Mouse (Mus musculus) spleen, postnatal 10 days (tissue): ENCODE measurements around the gene Tnfrsf25.
A peak's percentile ranks its signal among the peaks of the same experiment; 100 is the strongest.

Experiments used
- DNase-seq, 2 experiments: peaks; one replicate each; pipeline ENCODE4 v3.0.0; 2021 to 2022; ENCODE audit warnings: low spot score in 2 of 2

Tnfrsf25 gene

GRCm38 (mm10) chr4:152141521-152142135 lies 25.9 kb downstream of the Tnfrsf25 start:
- DNase-seq = no peak

DNA sequence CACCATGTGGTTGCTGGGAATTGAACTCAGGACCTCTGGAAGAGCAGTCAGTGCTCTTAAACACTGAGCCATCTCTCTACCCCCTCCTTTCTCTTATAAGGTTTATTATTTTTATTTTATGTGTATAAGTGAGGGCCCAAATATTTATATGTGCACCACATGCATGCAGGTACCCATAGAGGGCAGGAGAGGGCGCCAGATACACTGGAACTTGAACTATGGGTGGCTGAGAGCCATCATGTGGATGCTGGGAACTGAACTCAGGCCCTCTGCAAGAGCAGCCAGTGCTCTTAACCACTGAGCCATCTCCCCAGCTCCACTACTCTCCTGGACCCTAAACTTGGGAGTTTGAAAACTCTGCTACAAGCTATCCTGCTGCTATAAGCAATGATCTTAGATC lies 27.9 kb downstream of the Tnfrsf25 start:
- no peak for DNase-seq

DNA sequence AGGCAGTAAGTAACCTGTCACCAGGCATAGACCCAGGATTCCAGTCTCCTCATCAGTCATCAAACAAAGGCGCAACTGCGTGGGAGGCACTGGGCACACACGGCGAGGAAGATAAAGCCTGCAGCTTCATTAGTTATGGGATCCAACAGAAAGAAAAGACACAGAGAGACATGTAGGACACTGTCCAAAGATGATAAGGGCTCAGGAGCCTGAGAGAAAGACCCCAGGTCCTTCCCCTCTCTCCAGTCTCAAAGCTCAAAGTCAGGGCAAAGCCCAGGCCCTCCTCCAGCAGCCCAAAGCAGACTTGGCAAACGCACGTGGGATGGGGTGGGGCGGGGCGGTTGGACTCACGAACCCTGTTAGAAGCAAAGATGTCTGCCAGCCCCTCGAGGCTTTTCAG lies 29.7 kb downstream of the Tnfrsf25 start:
- no peak for DNase-seq

- no peak for DNase-seq
Observed at GRCm38 (mm10) chr4:152146033-152146827, 30.5 kb downstream of the Tnfrsf25 start.

- DNase-seq = no peak
Observed at GRCm38 (mm10) chr4:152150546-152150945, 34.8 kb downstream of the Tnfrsf25 start.

- DNase-seq = no peak
Observed at GRCm38 (mm10) chr4:152151451-152151965, 35.8 kb downstream of the Tnfrsf25 start.

- peak in 1 of 2 experiments; percentile 68 for DNase-seq
Observed at GRCm38 (mm10) chr4:152151966-152152544, 36.3 kb downstream of the Tnfrsf25 start, which contains the start of gene Espn. Gene Espn (minus strand): TSS chr4:152152371.

DNA sequence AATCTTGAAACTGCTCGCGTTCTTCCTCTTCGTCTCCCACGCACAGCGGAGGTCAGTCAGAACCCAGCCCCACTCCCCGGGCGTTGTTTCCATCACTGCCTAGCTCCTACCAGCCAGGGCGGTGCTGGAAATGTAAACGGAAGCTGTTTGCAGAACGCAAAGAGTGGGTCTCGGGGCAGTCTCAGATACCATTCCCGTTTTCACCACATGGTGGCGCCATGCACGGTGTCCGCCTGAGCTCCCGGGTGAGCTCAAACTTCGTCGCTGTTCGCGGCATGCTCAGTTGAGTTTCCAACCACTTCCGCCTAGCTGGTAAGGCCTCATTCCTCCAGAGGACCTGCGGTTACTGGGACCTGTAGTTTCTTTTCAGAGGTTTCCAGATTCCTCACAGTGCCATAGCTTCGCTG lies 38.0 kb downstream of the Tnfrsf25 start:
- DNase-seq = peak; percentile 86 to 93

- DNase-seq = no peak
Observed at GRCm38 (mm10) chr4:152155019-152155418, 39.3 kb downstream of the Tnfrsf25 start.

GRCm38 (mm10) chr4:152157779-152158584 lies 42.2 kb downstream of the Tnfrsf25 start:
- peak; percentile 59 to 78 for DNase-seq

- no peak for DNase-seq
Observed at GRCm38 (mm10) chr4:152158585-152159284, 43.0 kb downstream of the Tnfrsf25 start, which contains the start of gene Hes2. Gene Hes2 (plus strand): TSS chr4:152158867.

GRCm38 (mm10) chr4:152159285-152159678 lies 43.5 kb downstream of the Tnfrsf25 start:
- DNase-seq = no peak

- DNase-seq = no peak
Observed at GRCm38 (mm10) chr4:152160748-152161147, 45.0 kb downstream of the Tnfrsf25 start.

DNA sequence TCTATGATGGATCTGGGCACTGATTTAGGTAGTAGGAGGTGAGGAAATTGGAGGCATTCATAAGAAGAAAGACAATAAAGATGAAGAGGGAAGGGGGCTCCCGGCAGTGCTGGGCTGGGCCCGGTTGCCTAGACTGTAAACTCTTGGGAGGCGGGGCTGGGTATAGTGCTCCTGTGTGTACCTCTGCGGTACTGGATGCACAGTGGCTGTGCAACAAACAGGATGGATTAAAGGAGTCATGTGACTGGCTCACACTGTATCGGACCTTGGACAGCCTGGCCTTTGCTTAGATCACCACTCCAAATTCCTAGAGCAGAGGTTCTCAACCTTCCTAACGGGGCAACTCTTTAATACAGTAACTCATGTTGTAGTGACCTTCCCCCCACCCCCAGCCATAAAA lies 45.9 kb downstream of the Tnfrsf25 start:
- DNase-seq = no peak

DNA sequence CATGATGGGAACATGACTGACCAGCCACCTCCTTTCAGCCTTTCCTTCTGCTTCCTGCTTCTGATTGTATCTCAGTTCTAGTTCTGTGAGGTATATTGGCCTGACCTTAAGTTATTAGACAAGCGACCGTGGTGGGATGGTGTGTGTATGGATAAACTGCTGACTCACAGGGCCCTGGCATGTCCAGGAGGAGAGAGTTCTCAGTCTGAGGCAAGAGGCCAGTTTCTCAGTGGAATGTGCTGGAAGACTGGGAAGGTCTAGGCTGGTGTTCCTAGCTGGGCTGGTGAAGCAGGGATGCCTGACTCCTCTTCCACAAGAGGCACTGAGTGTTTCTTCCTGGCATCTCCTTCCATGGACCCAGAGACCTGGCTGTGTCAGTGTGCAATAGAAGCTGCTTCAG lies 47.0 kb downstream of the Tnfrsf25 start:
- DNase-seq = no peak

DNA sequence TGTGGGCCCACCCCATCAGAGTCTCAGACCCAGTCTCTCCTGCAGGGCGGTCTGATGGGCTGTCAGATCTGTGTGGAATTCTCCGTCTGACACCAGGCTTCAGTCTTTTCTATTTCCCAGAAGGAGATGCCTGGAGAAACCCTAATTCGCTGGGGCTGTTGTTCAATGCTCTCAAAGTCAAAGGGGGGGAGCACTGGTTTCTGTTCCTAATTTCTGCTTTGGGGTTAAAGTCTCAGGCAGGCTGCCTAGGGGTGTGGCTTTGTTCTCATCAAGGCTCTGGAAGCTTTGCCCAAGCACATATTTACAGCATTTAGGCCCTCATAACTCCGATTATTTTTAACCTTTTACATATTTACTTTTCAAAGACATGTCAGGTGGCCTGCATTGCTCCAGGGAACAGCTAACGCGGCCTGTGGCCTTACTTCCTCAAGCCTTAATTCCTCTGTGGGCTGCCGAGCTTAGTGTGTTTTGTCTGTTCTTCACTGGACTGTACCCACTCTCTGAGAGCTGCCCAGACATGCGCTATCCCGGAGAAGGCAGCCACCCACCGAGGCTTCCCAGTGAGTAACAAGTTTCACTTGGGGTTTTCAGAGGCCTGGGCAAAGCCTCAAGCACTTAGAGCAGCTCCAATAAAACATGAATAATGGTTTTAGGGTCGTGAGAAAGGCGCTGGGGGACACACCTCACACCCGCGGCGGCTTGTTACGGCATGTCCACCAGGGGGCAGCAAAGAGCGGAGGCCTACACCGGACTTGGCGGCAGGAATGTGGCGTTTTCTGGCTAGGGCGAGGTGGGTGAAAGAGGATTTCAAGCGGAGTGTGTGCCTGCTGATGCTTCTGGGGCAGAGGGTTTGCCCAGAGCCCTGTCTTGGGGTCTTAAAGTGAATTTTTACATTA lies 49.5 kb downstream of the Tnfrsf25 start:
- DNase-seq = peak; percentile 78 to 87

DNA sequence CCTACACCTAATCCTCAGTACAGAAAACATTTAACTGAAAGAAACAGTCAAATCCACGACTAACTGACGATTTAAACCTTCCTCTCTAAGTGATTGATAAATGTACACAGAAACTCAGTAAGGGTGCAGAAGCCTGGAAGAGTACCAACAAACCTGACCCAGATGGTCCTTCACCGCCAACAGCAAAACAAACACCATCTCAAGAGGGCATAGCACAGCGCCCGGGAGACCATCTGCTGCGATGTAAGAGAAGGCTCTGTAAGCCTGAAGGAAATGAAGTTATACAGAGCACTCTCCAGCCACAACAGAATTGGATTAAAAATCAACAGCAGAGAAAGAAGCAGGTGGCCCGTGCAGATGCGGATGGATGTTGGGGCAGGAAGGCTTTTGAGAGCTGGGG lies 52.3 kb downstream of the Tnfrsf25 start:
- DNase-seq = no peak

DNA sequence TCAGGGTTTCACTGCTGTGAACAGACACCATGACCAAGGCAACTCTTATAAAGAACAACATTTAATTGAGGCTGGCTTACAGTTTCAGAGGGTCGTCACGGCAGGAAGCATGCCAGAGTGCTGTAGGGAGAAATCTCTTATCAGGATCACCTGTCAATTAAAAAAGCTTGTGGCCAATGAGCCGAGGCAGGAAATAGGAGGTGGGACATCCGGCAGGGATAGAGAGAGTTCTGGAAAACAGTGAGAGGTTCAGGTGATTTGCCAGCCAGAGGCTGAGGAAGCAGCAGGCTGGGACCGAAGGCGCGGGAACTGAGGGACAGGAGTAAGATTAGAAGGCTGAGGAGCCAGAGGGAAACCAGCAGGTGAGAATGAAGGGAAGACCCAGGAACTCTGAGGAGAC lies 53.4 kb downstream of the Tnfrsf25 start:
- no peak for DNase-seq
